Mouse (Mus musculus) kidney, adult 2 months (tissue): Measurements from ENCODE around the gene Rfx1. TPM values are rescaled to one million over a fixed set of nuclear protein-coding genes. Genes with fewer than 3 reads are reported as not detected.

Experiments used
- DNase-seq: peaks from one replicate; pipeline ENCODE4 v3.0.0; 2021
- H3K27ac ChIP-seq: fragments of 200-500 bp; 2 replicates; pipeline ENCODE4 v1.5.1; 2012; ENCODE audit warnings: low read depth, low read length, control low read depth, inconsistent platforms; ENCODE audit not compliant: insufficient read depth
- H3K27me3 ChIP-seq: fragments of 200-500 bp; replicated peaks from 2 replicates; pipeline ENCODE4 v1.6.1; 2012; ENCODE audit warnings: mild to moderate bottlenecking, moderate library complexity, low read length, inconsistent platforms; ENCODE audit not compliant: control insufficient read depth, insufficient read depth
- H3K36me3 ChIP-seq: fragments of 200-500 bp; 2 replicates; pipeline ENCODE4 v1.6.1; 2012; ENCODE audit warnings: mild to moderate bottlenecking, moderate library complexity, low read length, inconsistent platforms; ENCODE audit not compliant: control insufficient read depth, insufficient read depth
- H3K4me1 ChIP-seq: fragments of 200-500 bp; 2 replicates; pipeline ENCODE4 v1.6.1; 2011; ENCODE audit warnings: low read length; ENCODE audit not compliant: control insufficient read depth, insufficient read depth
- H3K4me3 ChIP-seq: fragments of 200-500 bp; 2 replicates; pipeline ENCODE4 v1.5.1; 2011; ENCODE audit warnings: mild to moderate bottlenecking, low read depth, low read length, control low read depth; ENCODE audit not compliant: insufficient read depth
- CTCF ChIP-seq: fragments of 200-500 bp; conservative IDR thresholded peaks from 2 replicates; pipeline ENCODE4 v1.5.1; 2011; ENCODE audit warnings: low read depth, mild to moderate bottlenecking, control low read depth, low read length, moderate library complexity, mixed read lengths; ENCODE audit not compliant: insufficient read depth, insufficient read length
- POLR2A ChIP-seq: fragments of 200-500 bp; IDR thresholded peaks from one replicate; pipeline ENCODE4 v1.6.1; 2011; ENCODE audit warnings: low read depth, low read length, control low read depth
- WGBS: fragments of 180-500 bp; shearing (Covaris S2); methylation state at CpG from one replicate; pipeline ENCODE4 v1.1.7; 2018; 5-methylcytosine and 5-hydroxymethylcytosine counted together
- polyA plus RNA-seq: library from polyadenylated mRNA; depleted of rRNA; stranded (reverse); fragments of >200 nt; gene quantifications from 2 replicates; pipeline ENCODE4 v1.2.3, GENCODE M21; 2012

The Rfx1 gene
- polyA plus RNA-seq, 1 experiment, result 15.8 TPM

DNA sequence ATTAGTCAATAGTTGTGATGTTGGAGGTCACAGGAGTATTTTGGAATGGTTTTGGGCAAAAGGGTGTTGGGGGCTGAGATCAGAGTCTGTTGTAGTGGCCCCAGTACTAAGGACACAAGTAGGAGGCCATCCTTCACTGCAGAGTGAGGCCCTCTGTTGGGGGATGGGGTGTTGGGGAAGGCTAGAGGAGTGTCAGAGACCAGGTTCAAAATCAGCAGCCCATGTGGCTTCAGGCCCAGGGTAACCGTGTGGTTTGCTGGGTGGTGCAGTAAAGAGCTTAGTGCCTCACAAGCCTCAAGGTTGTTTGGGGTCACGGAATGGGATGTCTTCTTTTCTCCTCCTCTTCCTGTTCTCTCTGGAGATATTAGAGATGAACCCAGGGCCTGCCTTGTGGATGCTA lies 60.1 kb downstream of the Rfx1 start:
- DNase-seq, result no peak
- 75% methylated on average over 2 of the region's 2 CpGs for WGBS
- Histone ChIP-seq H3K27me3 (no peaks in the 10 kb centered on the region), H3K27ac (no peak overlapping the region), H3K36me3 (no peaks in the 10 kb centered on the region), H3K4me1 (no peaks in the 10 kb centered on the region), H3K4me3 (no peak overlapping the region)
- TF ChIP-seq POLR2A, result no peak
- TF ChIP-seq CTCF, result no peak

DNA sequence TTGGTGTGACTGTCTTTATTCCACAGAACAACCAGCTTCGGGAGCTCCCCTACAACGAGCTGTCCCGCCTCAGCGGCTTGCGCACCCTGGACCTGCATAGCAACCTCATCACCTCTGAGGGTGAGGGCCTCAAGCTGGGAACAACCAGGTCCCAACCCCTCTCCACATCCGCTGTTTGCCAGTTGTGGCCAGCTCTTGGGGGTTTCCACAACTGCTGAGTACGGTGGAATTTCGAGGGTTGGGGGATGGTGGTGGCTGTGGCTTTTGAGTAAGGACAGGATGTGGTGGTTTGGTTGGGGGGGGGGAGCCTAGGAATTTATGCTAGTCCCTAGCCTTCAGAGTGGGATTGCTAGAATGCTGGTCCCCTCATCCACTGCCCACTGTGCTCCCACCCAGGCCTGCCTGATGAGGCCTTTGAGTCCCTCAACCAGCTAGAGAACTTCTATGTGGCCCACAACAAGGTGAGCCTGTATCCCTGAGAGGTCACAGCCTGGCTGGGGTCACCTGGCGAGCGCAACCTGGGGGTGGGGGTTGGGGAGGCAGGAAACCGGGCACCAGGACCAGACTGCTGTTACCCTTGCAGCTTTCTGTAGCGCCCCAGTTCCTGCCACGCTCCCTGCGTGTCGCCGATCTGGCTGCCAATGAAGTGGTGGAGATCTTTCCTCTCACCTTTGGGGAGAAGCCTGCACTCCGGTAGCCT lies 60.7 kb downstream of the Rfx1 start:
- H3K4me1 ChIP-seq, result no peaks in the 10 kb centered on the region
- TF ChIP-seq POLR2A (no peak), CTCF (no peak)
- no peak overlapping the region for H3K4me3 ChIP-seq
- DNase-seq, result no peak
- no peaks in the 10 kb centered on the region for H3K36me3 ChIP-seq
- WGBS, result 69% methylated on average over 17 of the region's 17 CpGs
- no peak overlapping the region for H3K27ac ChIP-seq
- no peaks in the 10 kb centered on the region for H3K27me3 ChIP-seq

DNA sequence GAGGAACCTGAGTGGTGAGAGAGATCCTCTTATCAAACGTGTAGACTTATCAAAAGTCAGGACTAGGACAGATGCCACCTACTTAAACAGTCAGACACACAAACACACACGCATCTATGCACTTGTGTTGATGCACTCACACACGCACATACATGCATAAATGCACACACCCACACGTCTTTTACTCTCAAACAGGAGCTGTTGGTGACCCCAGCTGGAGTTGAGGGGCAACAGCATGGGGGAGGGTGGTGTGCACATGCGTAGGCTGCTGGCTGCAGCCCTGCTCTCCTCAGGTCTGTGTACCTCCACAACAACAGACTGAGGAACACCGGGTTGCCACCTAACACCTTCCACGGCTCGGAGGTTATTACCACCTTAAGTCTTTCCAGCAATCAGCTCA lies 61.6 kb downstream of the Rfx1 start:
- Histone ChIP-seq H3K4me1 (no peaks in the 10 kb centered on the region), H3K36me3 (no peaks in the 10 kb centered on the region), H3K27ac (no peak overlapping the region), H3K4me3 (no peak overlapping the region), H3K27me3 (no peaks in the 10 kb centered on the region)
- no peak for DNase-seq
- WGBS, result 65% methylated on average over 8 of the region's 8 CpGs
- TF ChIP-seq CTCF (no peak), POLR2A (no peak)

DNA sequence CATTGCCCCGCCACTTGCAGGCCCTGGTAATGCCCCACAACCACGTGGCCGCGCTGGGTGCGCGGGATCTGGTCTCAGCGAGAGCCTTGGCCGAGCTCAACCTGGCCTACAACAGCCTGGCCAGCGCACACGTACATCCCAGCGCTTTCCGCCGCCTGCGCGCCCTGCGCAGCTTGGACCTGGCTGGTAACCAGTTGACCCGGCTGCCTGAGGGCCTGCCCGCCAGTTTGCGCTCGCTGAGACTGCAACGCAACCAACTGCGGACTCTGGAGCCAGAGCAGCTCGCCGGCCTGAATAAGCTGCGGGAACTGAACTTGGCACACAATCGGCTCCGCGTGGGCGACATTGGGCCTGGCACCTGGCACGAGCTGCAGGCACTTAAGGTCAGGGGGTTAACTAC lies 64.2 kb downstream of the Rfx1 start:
- 31% methylated on average over 30 of the region's 30 CpGs for WGBS
- H3K27me3 ChIP-seq, result no peaks in the 10 kb centered on the region
- DNase-seq, result peak; percentile 62
- H3K4me1 ChIP-seq, result no peaks in the 10 kb centered on the region
- no peak overlapping the region for H3K4me3 ChIP-seq
- H3K27ac ChIP-seq, result no peak overlapping the region
- H3K36me3 ChIP-seq, result no peaks in the 10 kb centered on the region
- TF ChIP-seq POLR2A (no peak), CTCF (no peak)

DNA sequence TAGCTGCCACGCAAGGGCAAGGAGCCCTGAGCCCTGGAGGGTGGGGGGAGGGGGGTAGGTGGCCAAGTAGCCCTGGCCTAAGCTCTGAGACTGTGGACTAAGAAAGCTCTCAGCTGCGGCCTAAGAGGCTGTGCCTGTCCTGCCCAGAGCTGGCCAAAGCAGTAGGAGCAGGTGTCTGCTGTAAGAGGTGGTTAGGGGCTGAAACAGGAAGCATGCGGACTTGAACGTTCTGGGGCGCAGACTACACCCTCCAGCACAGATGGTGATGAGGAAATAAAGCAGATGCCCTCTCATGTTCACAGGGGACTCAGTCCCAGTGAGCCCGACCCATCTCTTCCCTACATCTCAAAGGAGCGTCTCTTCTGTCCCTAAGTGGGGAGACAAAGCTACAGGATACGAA lies 65.6 kb downstream of the Rfx1 start:
- TF ChIP-seq CTCF (no peak), POLR2A (no peak)
- H3K4me1 ChIP-seq, result no peaks in the 10 kb centered on the region
- DNase-seq, result no peak
- no peak overlapping the region for H3K27ac ChIP-seq
- WGBS, result 87% methylated on average over 8 of the region's 8 CpGs
- no peak overlapping the region for H3K4me3 ChIP-seq
- H3K36me3 ChIP-seq, result no peaks in the 10 kb centered on the region; the same call in 1 of the 2 replicates
- H3K27me3 ChIP-seq, result no peaks in the 10 kb centered on the region

DNA sequence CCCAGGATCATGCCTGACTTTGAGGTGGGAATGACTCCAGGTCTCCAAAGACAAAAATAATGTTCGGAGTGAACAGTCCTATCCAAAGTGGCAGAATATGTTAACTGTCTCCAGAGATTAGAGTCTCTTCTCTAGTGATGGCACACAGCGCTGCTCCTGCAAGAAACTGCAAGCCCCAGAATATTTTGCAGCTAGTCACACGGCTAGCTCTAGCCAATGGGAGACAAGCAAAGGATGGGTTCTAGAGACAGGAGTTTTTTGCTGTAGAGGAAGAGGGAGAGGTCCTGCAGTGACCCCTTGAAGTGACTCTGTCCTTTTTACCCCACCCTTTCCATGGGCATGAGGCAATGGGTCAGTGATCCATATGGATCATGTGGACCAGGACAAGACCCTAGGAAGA lies 71.2 kb downstream of the Rfx1 start:
- Histone ChIP-seq H3K27ac (no peak overlapping the region), H3K27me3 (no peaks in the 10 kb centered on the region), H3K4me1 (no peaks in the 10 kb centered on the region), H3K36me3 (no peaks in the 10 kb centered on the region; the same call in 1 of the 2 replicates), H3K4me3 (no peak overlapping the region)
- no peak for DNase-seq
- WGBS, result 96% methylated on average over 3 of the region's 3 CpGs
- TF ChIP-seq POLR2A (no peak), CTCF (no peak)

DNA sequence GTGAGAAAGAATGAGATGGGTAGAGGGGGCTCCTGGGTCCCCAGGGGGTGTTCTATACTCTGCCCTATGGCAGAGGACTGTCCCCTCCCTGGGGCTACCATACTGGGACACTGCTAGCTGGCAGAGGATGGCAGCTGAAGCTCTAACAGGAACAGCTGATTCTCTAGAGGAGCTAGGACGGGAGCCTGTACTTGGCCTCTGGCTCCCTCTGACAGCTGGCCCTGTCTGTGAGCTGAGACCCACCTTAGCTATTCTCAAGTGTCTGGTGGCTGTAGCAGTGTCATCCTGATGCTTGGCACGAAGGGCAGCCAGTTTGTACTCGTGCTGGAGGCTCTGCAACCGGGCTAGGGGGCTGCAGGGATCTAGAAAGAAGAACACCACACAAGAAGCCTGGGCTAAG lies 74.2 kb downstream of the Rfx1 start:
- Histone ChIP-seq H3K27me3 (no peaks in the 10 kb centered on the region), H3K36me3 (no peaks in the 10 kb centered on the region; the same call in 1 of the 2 replicates), H3K27ac (no peak overlapping the region), H3K4me1 (no peaks in the 10 kb centered on the region), H3K4me3 (no peak overlapping the region)
- WGBS, result 89% methylated on average over 4 of the region's 4 CpGs
- no peak for DNase-seq
- TF ChIP-seq POLR2A (no peak), CTCF (no peak)
